Mouse (Mus musculus) midbrain, embryonic 12.5 days (tissue): ENCODE measurements at regions not wholly inside any gene's neighbourhood (a gene's known extent, or its start where the extent isn't known, plus 50 kb on each side); places are given as distances from the start of the nearest gene placed in this dataset.

Experiments
- ATAC-seq: fragments of 200-750 bp; cut with Nextera tagmentation; 2 replicates; pipeline ENCODE4 v1.8.0; 2017; ENCODE audit warnings: low read depth, moderate TSS enrichment, moderate library complexity; ENCODE audit not compliant: low FRiP score
- H3K27ac ChIP-seq: fragments of 300-500 bp; sonication (generic); replicated peaks from 2 replicates; pipeline ENCODE4 v1.5.1; 2016; ENCODE audit warnings: mild to moderate bottlenecking
- H3K27me3 ChIP-seq: fragments of 300-500 bp; sonication (generic); 2 replicates; pipeline ENCODE4 v1.6.1; 2016; ENCODE audit warnings: mild to moderate bottlenecking
- H3K36me3 ChIP-seq: fragments of 300-500 bp; sonication (generic); 2 replicates; pipeline ENCODE4 v1.6.1; 2016
- H3K4me1 ChIP-seq: fragments of 300-500 bp; sonication (generic); 2 replicates; pipeline ENCODE4 v1.6.1; 2016
- H3K4me2 ChIP-seq: fragments of 300-500 bp; sonication (generic); replicated peaks from 2 replicates; pipeline ENCODE4 v1.6.1; 2016; ENCODE audit warnings: mild to moderate bottlenecking, moderate library complexity
- H3K4me3 ChIP-seq: fragments of 300-500 bp; sonication (generic); 2 replicates; pipeline ENCODE4 v1.5.1; 2016; ENCODE audit warnings: mild to moderate bottlenecking
- H3K9ac ChIP-seq: fragments of 300-500 bp; sonication (generic); replicated peaks from 2 replicates; pipeline ENCODE4 v1.6.1; 2016; ENCODE audit warnings: mild to moderate bottlenecking, moderate library complexity
- H3K9me3 ChIP-seq: fragments of 300-500 bp; sonication (generic); 2 replicates; pipeline ENCODE4 v1.6.1; 2016; ENCODE audit warnings: mild to moderate bottlenecking
- WGBS: fragments of 180-500 bp; shearing (Covaris S2); methylation state at CpG from one replicate; pipeline ENCODE4 v1.1.7; 2016; 5-methylcytosine and 5-hydroxymethylcytosine counted together

DNA sequence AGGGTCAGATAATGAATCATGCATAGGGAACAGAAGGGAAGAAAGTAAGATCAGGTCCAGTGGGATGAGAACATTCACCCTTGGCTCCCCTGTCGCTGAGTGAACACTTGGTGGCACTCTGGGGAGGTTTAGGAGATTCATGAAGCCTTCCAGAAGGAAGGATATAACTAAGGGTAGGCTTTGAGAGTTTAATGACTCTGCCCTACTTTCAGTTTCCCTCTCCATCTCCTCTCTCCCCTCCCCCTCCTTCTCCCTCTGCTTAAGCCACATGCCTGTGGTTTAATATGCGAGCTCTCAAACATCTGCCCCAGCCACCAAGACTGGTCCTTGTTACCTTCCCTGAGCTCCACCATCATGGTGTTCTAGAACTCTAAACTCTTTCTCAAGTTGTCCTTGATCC is 348.3 kb upstream of the Igfbp3 start:
- Histone ChIP-seq H3K27me3 (no peaks in the 10 kb centered on the region), H3K9me3 (no peaks in the 10 kb centered on the region), H3K4me3 (no peak overlapping the region), H3K9ac (no peak overlapping the region), H3K36me3 (no peaks in the 10 kb centered on the region), H3K4me2 (no peak overlapping the region), H3K4me1 (no peaks in the 10 kb centered on the region), H3K27ac (no peak overlapping the region)
- ATAC-seq = no peak
- WGBS = 43% methylated on average over 2 of the region's 2 CpGs

DNA sequence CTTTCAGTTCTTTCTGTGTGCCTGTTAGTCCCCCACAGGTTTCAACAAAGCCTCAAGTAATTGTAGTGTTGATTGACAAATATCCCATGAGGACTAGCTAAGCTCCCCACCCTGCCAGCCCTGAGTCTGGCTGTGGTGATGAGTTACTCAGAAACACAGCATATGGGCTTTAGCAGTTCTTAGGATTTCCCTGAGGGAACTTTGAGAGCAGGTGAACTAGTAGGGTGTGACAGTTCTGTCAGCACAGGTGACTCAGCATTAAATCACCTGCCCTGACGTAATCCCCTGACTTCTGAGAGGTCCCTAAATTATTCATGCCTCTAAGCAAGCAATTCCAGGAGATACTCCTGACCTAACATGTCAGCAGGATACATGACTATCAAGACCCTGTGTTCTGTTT is 347.7 kb upstream of the Igfbp3 start:
- Histone ChIP-seq H3K36me3 (no peaks in the 10 kb centered on the region), H3K9me3 (no peaks in the 10 kb centered on the region), H3K4me1 (no peaks in the 10 kb centered on the region), H3K27me3 (no peaks in the 10 kb centered on the region), H3K4me3 (no peak overlapping the region), H3K4me2 (no peak overlapping the region), H3K27ac (no peak overlapping the region), H3K9ac (no peak overlapping the region)
- 69% methylated on average over 1 of the region's 1 CpGs for WGBS
- no peak for ATAC-seq

- H3K9me3 ChIP-seq = no peaks in the 10 kb centered on the region
- 84% methylated on average over 6 of the region's 6 CpGs for WGBS
- no peak overlapping the region for H3K27ac ChIP-seq
- H3K36me3 ChIP-seq = no peaks in the 10 kb centered on the region
- no peaks in the 10 kb centered on the region for H3K27me3 ChIP-seq
- H3K4me2 ChIP-seq = no peak overlapping the region
- H3K4me1 ChIP-seq = no peaks in the 10 kb centered on the region
- ATAC-seq = no peak
- H3K9ac ChIP-seq = no peak overlapping the region
- H3K4me3 ChIP-seq = no peak overlapping the region
These were observed 342.0 kb upstream of the Igfbp3 start for GRCm38 (mm10) chr11:7555613-7556274.

DNA sequence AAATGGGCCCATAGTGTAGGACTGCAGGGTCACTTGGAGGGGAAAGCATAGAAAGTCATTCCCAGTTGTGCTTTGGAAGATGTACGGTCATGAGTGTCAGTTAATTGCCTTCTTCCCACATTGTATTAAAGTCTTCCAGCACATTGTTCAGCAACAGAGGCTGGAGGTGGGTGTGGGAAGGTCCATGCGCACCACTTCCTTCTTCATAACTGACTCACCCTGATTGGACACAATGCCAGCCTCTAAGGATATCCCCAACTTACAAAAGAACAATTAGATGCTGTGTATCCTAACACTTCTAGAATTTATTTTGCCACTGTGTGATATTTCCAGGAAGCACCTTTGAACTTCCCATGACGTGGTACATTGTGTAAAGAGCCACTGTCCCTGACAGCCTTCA is 338.4 kb upstream of the Igfbp3 start:
- ATAC-seq = no peak
- Histone ChIP-seq H3K27me3 (no peaks in the 10 kb centered on the region), H3K9me3 (no peaks in the 10 kb centered on the region), H3K27ac (no peak overlapping the region), H3K4me1 (no peaks in the 10 kb centered on the region), H3K9ac (no peak overlapping the region), H3K36me3 (no peaks in the 10 kb centered on the region), H3K4me3 (no peak overlapping the region), H3K4me2 (no peak overlapping the region)
- WGBS = 81% methylated on average over 3 of the region's 3 CpGs

GRCm38 (mm10) chr11:7547796-7548195 is 334.1 kb upstream of the Igfbp3 start:
- Histone ChIP-seq H3K36me3 (no peaks in the 10 kb centered on the region), H3K4me3 (no peak overlapping the region), H3K27me3 (no peaks in the 10 kb centered on the region), H3K27ac (no peak overlapping the region), H3K4me2 (no peak overlapping the region), H3K4me1 (no peaks in the 10 kb centered on the region), H3K9ac (no peak overlapping the region), H3K9me3 (no peaks in the 10 kb centered on the region)
- WGBS = 85% methylated on average over 2 of the region's 2 CpGs
- ATAC-seq = no peak

GRCm38 (mm10) chr11:7545621-7546020 is 331.9 kb upstream of the Igfbp3 start:
- no peaks in the 10 kb centered on the region for H3K9me3 ChIP-seq
- H3K4me2 ChIP-seq = no peak overlapping the region
- no peak for ATAC-seq
- H3K36me3 ChIP-seq = no peaks in the 10 kb centered on the region
- H3K9ac ChIP-seq = no peak overlapping the region
- no peaks in the 10 kb centered on the region for H3K27me3 ChIP-seq
- no peak overlapping the region for H3K4me3 ChIP-seq
- 87% methylated on average over 2 of the region's 2 CpGs for WGBS
- H3K27ac ChIP-seq = no peak overlapping the region
- H3K4me1 ChIP-seq = no peaks in the 10 kb centered on the region

DNA sequence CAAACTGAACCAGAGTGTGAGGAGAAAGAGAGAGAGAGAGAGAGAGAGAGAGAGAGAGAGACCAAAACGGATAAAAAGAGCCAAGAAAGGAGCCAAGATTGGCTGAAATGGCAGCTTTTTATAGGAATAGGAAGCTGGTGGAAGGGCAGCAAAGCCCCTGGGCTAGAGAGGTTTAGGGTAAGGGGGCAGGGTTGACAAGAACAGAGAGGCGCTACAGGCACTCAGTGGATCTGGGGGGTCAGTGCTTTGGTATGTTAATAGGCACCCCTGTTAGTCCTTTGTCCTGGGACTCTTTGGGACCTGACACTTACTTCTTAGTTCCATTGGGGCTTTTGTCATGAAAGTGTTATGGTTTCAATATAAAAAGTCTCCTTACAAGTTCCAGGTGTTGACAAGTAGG is 320.9 kb upstream of the Igfbp3 start:
- no peak for ATAC-seq
- Histone ChIP-seq H3K9me3 (no peaks in the 10 kb centered on the region), H3K27ac (no peak overlapping the region), H3K27me3 (no peaks in the 10 kb centered on the region), H3K4me2 (no peak overlapping the region), H3K4me1 (no peaks in the 10 kb centered on the region), H3K4me3 (no peak overlapping the region), H3K9ac (no peak overlapping the region), H3K36me3 (no peaks in the 10 kb centered on the region)
- 34% methylated on average over 2 of the region's 2 CpGs for WGBS

GRCm38 (mm10) chr11:7533327-7533726 is 319.6 kb upstream of the Igfbp3 start:
- no peak for ATAC-seq
- H3K4me1 ChIP-seq = no peaks in the 10 kb centered on the region
- H3K4me2 ChIP-seq = no peak overlapping the region
- no peak overlapping the region for H3K27ac ChIP-seq
- H3K9ac ChIP-seq = no peak overlapping the region
- WGBS = 33% methylated on average over 1 of the region's 1 CpGs
- H3K9me3 ChIP-seq = no peaks in the 10 kb centered on the region
- no peak overlapping the region for H3K4me3 ChIP-seq
- no peaks in the 10 kb centered on the region for H3K27me3 ChIP-seq
- no peaks in the 10 kb centered on the region for H3K36me3 ChIP-seq

- Histone ChIP-seq H3K9me3 (no peaks in the 10 kb centered on the region), H3K36me3 (no peaks in the 10 kb centered on the region), H3K27me3 (no peaks in the 10 kb centered on the region), H3K27ac (no peak overlapping the region), H3K4me3 (no peak overlapping the region), H3K9ac (no peak overlapping the region), H3K4me2 (no peak overlapping the region), H3K4me1 (no peaks in the 10 kb centered on the region)
- 87% methylated on average over 3 of the region's 3 CpGs for WGBS
- ATAC-seq = no peak
These were observed 318.1 kb upstream of the Igfbp3 start for GRCm38 (mm10) chr11:7531847-7532246.

DNA sequence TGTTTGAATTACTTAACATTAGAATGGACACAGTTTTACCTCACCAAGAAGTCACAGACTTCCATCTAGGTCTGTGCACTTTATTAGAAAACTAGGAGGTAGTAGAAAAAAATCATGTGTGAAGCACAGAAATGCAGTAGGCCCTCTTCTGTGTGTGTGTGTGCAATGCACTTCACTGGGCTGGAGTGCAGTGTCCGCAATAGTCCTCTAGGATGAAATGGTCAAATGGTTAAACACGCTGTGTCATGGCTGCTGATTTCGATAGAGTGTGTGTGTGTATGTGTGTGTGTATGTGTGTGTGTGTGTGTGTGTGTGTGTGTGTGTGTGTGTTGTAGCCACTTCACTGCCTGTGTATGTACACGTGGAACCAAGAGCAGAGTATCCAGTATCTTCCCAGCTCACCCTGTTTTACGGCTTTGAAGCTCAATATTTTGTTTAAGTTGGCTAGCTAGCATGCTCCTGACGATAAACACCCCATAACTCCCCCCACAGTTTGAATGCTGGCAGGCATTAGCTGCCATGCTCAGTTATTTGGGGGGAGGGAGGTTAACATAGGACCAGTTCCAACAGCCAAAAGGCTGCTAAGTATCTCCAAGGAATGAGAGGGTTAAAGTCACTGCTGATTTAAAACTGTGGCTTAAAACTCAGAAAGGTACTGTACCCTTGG is 316.9 kb upstream of the Igfbp3 start:
- H3K27me3 ChIP-seq = no peaks in the 10 kb centered on the region
- ATAC-seq = no peak
- 90% methylated on average over 6 of the region's 6 CpGs for WGBS

DNA sequence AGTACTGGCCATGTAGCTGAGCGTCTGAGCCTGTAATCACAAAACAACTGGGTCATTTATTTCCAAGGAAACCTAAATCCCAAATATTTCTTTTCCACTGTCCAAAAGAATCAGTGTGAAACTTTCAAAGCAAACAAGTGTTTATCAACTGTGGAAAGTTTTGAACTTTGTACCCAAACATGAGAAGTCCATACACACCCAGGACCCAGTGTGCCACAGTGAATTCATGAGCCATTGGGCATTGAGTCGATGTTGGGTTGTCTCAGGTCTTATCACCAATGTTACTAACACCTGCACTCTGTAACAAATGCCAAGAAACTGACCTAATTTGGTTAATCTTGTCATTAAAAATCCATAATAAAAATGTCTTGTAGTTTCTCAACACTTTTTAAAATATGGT is 305.8 kb upstream of the Igfbp3 start:
- Histone ChIP-seq H3K27ac (no peak overlapping the region), H3K9me3 (no peaks in the 10 kb centered on the region), H3K36me3 (no peaks in the 10 kb centered on the region), H3K4me2 (no peak overlapping the region), H3K27me3 (no peaks in the 10 kb centered on the region), H3K4me1 (no peaks in the 10 kb centered on the region), H3K4me3 (no peak overlapping the region), H3K9ac (no peak overlapping the region)
- no peak for ATAC-seq
- 80% methylated on average over 2 of the region's 2 CpGs for WGBS

More for the DNA sequence above, 316.9 kb upstream of the Igfbp3 start:
- H3K27ac ChIP-seq = no peak overlapping the region
- no peaks in the 10 kb centered on the region for H3K4me1 ChIP-seq
- no peak overlapping the region for H3K4me2 ChIP-seq
- H3K9ac ChIP-seq = no peak overlapping the region
- no peak overlapping the region for H3K4me3 ChIP-seq
- H3K36me3 ChIP-seq = no peaks in the 10 kb centered on the region
- H3K9me3 ChIP-seq = no peaks in the 10 kb centered on the region

- H3K27ac ChIP-seq = no peak overlapping the region
- no peak overlapping the region for H3K4me3 ChIP-seq
- 89% methylated on average over 5 of the region's 5 CpGs for WGBS
- no peaks in the 10 kb centered on the region for H3K9me3 ChIP-seq
- no peaks in the 10 kb centered on the region for H3K36me3 ChIP-seq
- ATAC-seq = no peak
- H3K4me2 ChIP-seq = no peak overlapping the region
- no peak overlapping the region for H3K9ac ChIP-seq
- no peaks in the 10 kb centered on the region for H3K27me3 ChIP-seq
- no peaks in the 10 kb centered on the region for H3K4me1 ChIP-seq
These were observed 295.1 kb upstream of the Igfbp3 start for GRCm38 (mm10) chr11:7508861-7509260.
